Mouse (Mus musculus) kidney, adult 2 months (tissue): Measurements from ENCODE around the gene Oxct2a.

Experiments
- CTCF ChIP-seq: fragments of 200-500 bp; conservative IDR thresholded peaks from 2 replicates; pipeline ENCODE4 v1.5.1; 2011; ENCODE audit warnings: low read depth, mild to moderate bottlenecking, control low read depth, low read length, moderate library complexity, mixed read lengths; ENCODE audit not compliant: insufficient read depth, insufficient read length
- POLR2A ChIP-seq: fragments of 200-500 bp; IDR thresholded peaks from one replicate; pipeline ENCODE4 v1.6.1; 2011; ENCODE audit warnings: low read depth, low read length, control low read depth

GRCm38 (mm10) chr4:123314497-123314896 lies 8.9 kb downstream of the Oxct2a start:
- TF ChIP-seq CTCF (no peak), POLR2A (no peak)
